ENCODE assay signal across 20 mouse cellular contexts in genomic region chr14:117202012-117202411, GRCm38 (mm10).
DNase-seq lines count a peak whose midpoint lies in the region; ATAC-seq and TF ChIP-seq lines count a peak whose summit lies in the region.
"Had no signal": no experiment of that assay in that cellular context is flagged by ENCODE, and none has a peak within 500 bp of the region (broad histone marks: within the 10 kb centered on the region; RNA-seq: fewer than 3 reads in every experiment).

No protein-coding gene starts in this region.

- peak; percentile 48; the same call in 1 of the 2 replicates for ATAC-seq in forebrain, embryonic 13.5 days
- no peak for ATAC-seq in forebrain, embryonic 11.5 days (replicated peaks; ENCODE audit: low FRiP score)
- ATAC-seq: intestine, embryonic 15.5 days; midbrain, embryonic 13.5 days had no signal

- DNase-seq in forebrain, embryonic 11.5 days (ENCODE audit: low spot score), result no peak
- DNase-seq in lung, postnatal 10 days, result peak; percentile 1
- no peak for DNase-seq in lung, adult 2 months
- peak; percentile 35 for DNase-seq in MN1 (ENCODE audit: low spot score)
- DNase-seq in forelimb bud, embryonic 11.5 days (ENCODE audit: low read depth, low spot score), result peak; percentile 10
- DNase-seq in heart, adult 18-20 months, result no peak
- DNase-seq: adrenal gland, postnatal 10 days; cerebellum, adult 9-10 months; heart, postnatal 4 days; kidney, adult 8-10 months; kidney, postnatal 10 days; lung, postnatal 14 days; thymus, adult 2 months had no signal

- TF ChIP-seq CTCF in lung, adult 2 months (IDR thresholded peaks at IDR 0.05; ENCODE audit: insufficient read depth, low read length), result no peak

- no peaks in the 10 kb centered on the region for H3K36me3 ChIP-seq in forebrain, embryonic 13.5 days (ENCODE audit: poor library complexity, severe bottlenecking)
- H3K36me3 ChIP-seq in forebrain, embryonic 11.5 days (ENCODE audit: control insufficient read depth, insufficient read depth, low read length), result no peaks in the 10 kb centered on the region
- H3K36me3 ChIP-seq: heart, embryonic 10.5 days; intestine, embryonic 15.5 days; midbrain, embryonic 13.5 days; neural tube, embryonic 12.5 days; stomach, embryonic 15.5 days had no signal

- no peak for TF ChIP-seq POLR2A in lung, adult 2 months (IDR thresholded peaks at IDR 0.05; ENCODE audit: borderline replicate concordance, extremely low read depth, low read depth, low read length)

- no peaks in the 10 kb centered on the region for H3K9me3 ChIP-seq in forebrain, embryonic 13.5 days (replicated peaks)
- H3K9me3 ChIP-seq in forebrain, embryonic 11.5 days (ENCODE audit: control insufficient read depth, low read length), result no peaks in the 10 kb centered on the region
- H3K9me3 ChIP-seq: heart, embryonic 10.5 days; intestine, embryonic 15.5 days; midbrain, embryonic 13.5 days; neural tube, embryonic 12.5 days; stomach, embryonic 15.5 days had no signal

- H3K4me3 ChIP-seq in forebrain, embryonic 13.5 days, result no peak overlapping the region
- H3K4me3 ChIP-seq in forebrain, embryonic 11.5 days (ENCODE audit: low read depth, low read length), result no peak overlapping the region
- H3K4me3 ChIP-seq in lung, adult 2 months (replicated peaks; ENCODE audit: extremely low read depth, low read depth, low read length), result no peak overlapping the region
- H3K4me3 ChIP-seq: heart, embryonic 10.5 days; intestine, embryonic 15.5 days; midbrain, embryonic 13.5 days; neural tube, embryonic 12.5 days; stomach, embryonic 15.5 days had no signal

- H3K9ac ChIP-seq in forebrain, embryonic 13.5 days, result no peak overlapping the region
- no peak overlapping the region for H3K9ac ChIP-seq in forebrain, embryonic 11.5 days (ENCODE audit: low read length)
- H3K9ac ChIP-seq: hindbrain, embryonic 14.5 days; intestine, embryonic 15.5 days; midbrain, embryonic 13.5 days; neural tube, embryonic 12.5 days; stomach, embryonic 15.5 days had no signal

- H3K4me2 ChIP-seq in forebrain, embryonic 13.5 days, result no peak overlapping the region
- H3K4me2 ChIP-seq in forebrain, embryonic 11.5 days (ENCODE audit: low read depth, low read length, severe bottlenecking), result no peak overlapping the region
- H3K4me2 ChIP-seq: hindbrain, embryonic 14.5 days; intestine, embryonic 15.5 days; midbrain, embryonic 13.5 days; neural tube, embryonic 12.5 days; stomach, embryonic 15.5 days had no signal

- H3K27ac ChIP-seq in forebrain, embryonic 13.5 days, result no peak overlapping the region
- no peak overlapping the region for H3K27ac ChIP-seq in forebrain, embryonic 11.5 days (ENCODE audit: low read depth, low read length)
- H3K27ac ChIP-seq: heart, embryonic 10.5 days; hindbrain, embryonic 14.5 days; intestine, embryonic 15.5 days; midbrain, embryonic 13.5 days; neural tube, embryonic 12.5 days; stomach, embryonic 15.5 days had no signal

- H3K27me3 ChIP-seq in forebrain, embryonic 13.5 days, result no peaks in the 10 kb centered on the region
- H3K27me3 ChIP-seq in forebrain, embryonic 11.5 days (ENCODE audit: control insufficient read depth, insufficient read depth, low read length), result no peaks in the 10 kb centered on the region
- H3K27me3 ChIP-seq: intestine, embryonic 15.5 days; midbrain, embryonic 13.5 days; neural tube, embryonic 12.5 days; stomach, embryonic 15.5 days had no signal

- 63% methylated on average over 2 of the region's 2 CpGs for WGBS in forebrain, embryonic 13.5 days
- WGBS in forebrain, embryonic 11.5 days, result 91% methylated on average over 2 of the region's 2 CpGs
- 61% methylated on average over 2 of the region's 2 CpGs for WGBS in lung, adult 2 months

- 0 out of 2 replicates have a peak, but pooled peaks cover 3% of the 10 kb centered on the region for H3K4me1 ChIP-seq in forebrain, embryonic 13.5 days
- H3K4me1 ChIP-seq in forebrain, embryonic 11.5 days (replicated peaks; ENCODE audit: control insufficient read depth, insufficient read depth, low read length), result no peaks in the 10 kb centered on the region
- H3K4me1 ChIP-seq in lung, adult 2 months (ENCODE audit: control insufficient read depth, insufficient read depth, low read length), result no peaks in the 10 kb centered on the region
- H3K4me1 ChIP-seq: heart, embryonic 10.5 days; intestine, embryonic 15.5 days; midbrain, embryonic 13.5 days; neural tube, embryonic 12.5 days; stomach, embryonic 15.5 days had no signal

Comparison
In these comparisons a context has a peak if more than half of its experiments do, and no peak if none do; other contexts are left out.
1. DNase-seq: peak in lung, postnatal 10 days (single experiment), MN1 (single experiment) and forelimb bud, embryonic 11.5 days (single experiment); none in forebrain, embryonic 11.5 days (single experiment), lung, adult 2 months (single experiment) and heart, adult 18-20 months (0 of 2).